Mouse (Mus musculus) heart, postnatal 25 days (tissue): Measurements from ENCODE around the gene Osgin1. TPM values are rescaled to one million over a fixed set of nuclear protein-coding genes. Genes with fewer than 3 reads are reported as not detected.

Experiments
- DNase-seq: peaks from one replicate; pipeline ENCODE4 v3.0.0; 2022; ENCODE audit warnings: low spot score
- intact Hi-C: fragments of 180-260 bp; cut with DNase I; formaldehyde crosslinking; loops from one replicate; pipeline ENCODE4 v1.15.1; 2025
- total RNA-seq, 2 experiments: library from RNA; stranded (reverse); gene quantifications; 2 replicates each; pipeline ENCODE4 v1.2.3; 2021

Osgin1 gene
- total RNA-seq, 2 experiments from 2014 or later: 3.1 to 5.5 TPM

DNA sequence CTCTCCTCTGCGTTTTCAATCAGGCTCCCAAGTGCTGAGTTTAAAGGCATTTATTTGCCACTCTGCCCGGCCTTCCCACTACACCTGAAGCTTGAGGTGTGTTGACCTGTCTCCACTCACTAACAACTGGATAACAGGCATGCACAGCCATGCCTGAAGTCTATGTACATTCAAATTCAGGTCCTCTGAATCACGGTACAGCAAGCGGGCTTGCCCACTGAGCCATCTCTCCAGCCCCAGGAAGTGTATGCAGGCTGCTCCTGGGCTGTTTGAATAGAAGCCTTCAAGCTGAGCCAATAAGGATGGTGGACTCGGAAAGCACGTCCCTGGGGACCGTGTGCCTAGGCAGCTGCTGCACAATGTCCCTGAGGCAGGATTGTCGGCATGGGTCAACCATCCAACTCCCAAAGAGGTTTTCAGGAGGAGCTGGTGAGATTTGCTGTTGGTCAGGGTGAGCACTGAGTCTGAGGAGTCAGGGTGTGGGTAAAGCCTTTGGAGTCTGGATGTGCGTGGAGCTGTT lies 12.3 kb upstream of the Osgin1 start:
- intact Hi-C loops: no loop called here
- no peak for DNase-seq

DNA sequence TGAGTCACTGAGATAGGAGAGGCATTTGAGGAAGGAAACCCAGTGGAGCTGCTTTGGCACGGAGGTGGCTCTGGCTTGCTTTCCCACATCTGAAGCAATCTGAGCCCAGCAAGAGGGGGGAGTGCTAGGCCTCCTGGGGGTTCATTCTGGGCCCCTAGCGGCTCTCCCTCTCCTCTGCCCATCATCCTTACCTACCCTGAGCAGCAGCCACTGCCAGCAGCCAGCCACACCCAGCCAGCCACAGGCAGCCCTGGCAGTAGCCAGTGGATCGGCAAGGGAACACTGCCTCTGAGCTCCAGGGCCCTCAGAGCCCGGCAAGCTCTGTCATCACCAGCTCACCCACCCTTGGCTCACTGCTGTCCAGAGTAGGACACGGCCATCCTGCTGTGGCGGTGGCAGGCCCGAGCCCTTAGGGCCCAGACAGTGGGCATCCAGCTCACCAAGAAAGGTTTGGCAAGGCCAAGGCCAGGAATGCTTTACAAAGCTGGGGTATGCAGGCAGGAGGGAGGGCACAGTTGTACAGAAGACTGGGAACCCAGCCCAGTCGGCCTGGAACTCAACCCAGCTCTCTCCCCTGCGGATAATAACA lies 11.7 kb upstream of the Osgin1 start:
- intact Hi-C loops: no loop called here
- peak; percentile 50 for DNase-seq

DNA sequence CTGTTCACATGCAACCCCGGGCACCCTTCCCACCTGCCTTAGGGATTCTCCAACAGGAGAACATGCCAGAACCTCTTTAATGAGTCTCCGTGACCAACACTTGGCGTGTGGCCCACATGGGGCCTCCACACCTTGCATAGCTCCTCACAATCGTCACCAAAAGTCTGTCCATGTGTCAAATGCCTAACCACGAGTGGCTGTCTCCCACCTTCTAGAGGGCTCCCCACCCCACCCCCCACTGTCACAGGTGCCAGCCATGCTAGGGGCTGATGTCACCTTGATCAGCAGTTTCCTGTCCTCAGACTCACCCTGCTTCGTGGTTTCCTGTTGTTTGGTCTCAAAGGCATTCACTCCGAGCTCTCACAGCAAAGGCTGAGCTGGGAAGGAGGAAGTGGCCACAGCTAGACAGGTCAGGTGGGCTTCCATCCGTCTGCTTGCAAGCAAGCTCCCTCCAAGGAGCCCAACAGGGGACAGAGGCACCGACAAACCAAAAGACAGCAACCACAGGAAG lies 10.2 kb upstream of the Osgin1 start:
- intact Hi-C loops: no loop called here
- peak; percentile 34 for DNase-seq

DNA sequence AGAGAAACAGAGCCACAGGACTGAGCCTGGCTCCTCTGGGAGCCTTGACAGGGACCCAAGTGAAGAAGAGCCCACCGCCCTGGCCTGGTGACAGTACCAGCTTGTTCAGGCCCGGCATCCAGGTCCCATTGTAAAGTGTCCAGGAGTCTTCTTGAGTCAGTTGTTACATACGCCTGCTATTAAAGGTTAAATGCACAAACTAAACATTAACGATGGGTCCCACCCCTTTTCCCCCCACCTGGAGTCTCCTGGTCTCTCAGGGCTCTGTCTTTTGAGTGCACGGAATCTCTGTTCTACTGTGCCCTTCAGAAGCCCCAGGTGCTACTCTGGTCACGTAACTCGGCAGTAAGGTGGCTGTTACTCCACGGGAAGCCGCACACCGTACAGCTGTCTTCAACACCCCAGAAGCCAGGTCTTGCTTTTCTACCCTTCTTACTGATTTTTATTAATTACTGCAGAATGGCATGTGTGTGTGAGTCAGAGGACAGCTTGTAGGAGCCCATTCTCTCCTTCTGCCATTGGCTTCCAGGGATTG lies 9.7 kb upstream of the Osgin1 start:
- no peak for DNase-seq

DNA sequence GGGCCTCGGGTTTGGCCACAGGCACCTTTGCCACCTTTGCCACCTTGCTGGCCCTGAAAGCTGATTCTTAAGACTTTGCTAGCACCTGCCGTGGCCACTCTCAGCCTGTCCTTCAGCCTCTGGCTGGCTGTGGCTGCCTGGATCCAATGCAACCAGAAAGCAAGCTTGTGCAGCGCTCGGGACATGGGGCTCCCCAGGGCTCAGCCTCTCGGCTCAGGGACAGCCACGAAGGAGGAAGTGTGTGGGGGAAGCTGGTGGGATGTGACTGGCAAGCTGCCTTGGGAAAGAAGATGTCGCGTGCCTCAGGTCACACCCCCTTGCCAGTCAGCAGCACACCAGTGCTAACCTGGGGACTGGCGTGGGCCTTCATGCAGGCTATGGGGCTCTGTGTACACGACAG lies 9.2 kb upstream of the Osgin1 start:
- no peak for DNase-seq
- intact Hi-C loops: no loop called here

More for the DNA sequence above, 9.7 kb upstream of the Osgin1 start:
- intact Hi-C loops: no loop called here

DNA sequence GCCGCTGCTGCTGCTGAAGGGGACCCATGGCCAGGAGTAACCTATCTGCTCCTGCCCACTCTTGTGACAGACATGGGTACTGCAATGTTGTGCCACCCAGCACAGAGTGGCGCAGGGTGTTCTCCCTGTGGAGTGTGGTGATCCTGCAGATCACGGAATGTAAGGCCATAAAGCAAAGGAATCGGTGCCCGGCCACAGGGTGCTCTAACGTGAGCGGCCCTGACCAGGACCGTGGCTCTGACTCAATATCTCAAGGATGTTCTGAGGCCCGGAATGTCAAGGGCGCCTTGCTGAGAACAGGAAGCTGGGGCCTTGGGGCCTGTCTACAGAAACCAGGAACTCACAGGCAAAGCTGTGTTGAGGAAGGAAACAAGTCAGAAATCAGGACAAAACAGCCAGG lies 8.4 kb upstream of the Osgin1 start:
- peak; percentile 61 for DNase-seq
- intact Hi-C loops: no loop called here

DNA sequence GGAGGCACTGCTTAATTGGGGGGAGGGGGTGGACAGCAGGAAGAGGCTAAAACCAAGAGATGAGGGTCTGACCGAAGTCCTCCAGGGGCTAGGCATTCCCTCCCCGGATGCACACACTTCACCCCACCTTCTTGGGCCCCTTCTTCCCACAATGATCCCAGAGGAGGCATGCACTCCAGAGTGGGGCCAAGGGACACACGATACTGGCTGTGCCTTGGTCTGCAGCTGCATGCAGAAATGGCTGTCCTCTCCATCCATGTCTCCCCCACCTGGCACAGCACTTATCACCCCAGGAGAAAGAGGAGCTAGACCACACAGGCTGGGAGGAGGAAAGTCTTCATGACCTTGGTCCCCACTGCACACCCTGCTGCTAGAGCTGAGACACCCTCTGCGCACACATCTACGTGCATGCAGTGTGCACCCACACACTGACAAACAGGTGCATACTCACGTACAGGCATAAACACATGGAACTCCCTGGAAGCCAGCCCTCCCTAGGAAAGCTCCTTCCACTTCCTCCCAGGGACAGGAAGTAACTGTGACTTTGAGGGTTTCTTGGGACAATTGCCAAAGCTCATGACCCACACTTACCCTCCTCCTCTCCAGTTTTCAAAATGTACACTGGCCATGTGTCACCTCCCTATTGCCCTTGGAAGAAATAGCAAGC lies 7.7 kb upstream of the Osgin1 start:
- DNase-seq: no peak
- intact Hi-C loops: no loop called here

DNA sequence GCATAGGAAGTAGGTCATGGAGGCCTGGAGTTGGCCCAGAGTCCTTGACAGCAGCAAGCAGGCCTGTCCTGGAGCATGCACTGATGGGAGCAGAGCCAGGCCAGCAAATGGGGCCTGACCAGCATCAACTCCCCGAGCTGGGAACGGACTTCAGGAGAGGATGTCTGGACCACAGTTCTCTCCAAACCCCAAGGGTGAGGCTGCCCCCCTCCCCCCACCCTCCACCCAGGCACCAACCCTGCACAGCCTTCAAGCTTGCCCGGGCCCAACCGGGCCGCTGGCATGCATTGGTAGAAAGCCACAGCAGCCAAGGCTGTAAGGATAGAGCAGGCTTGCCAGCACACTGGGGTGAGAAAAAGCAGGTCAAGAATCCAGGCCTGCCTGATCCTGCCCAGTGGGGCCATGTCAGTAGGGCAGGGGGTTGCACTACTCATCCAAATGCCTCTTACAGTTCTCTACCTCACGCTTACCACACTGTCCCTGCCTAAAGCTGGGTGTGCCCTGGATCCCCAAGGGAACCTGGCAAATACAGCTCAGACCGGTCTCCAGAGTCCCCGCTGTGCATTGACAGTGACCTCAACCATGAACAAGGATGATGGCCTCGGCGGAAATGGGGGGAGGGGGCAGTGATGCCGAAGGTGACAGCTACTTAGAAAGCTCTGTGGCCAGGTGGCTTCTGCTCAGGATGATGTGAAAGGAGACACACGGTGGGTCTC lies 6.1 kb upstream of the Osgin1 start:
- intact Hi-C loops: no loop called here
- DNase-seq: no peak

DNA sequence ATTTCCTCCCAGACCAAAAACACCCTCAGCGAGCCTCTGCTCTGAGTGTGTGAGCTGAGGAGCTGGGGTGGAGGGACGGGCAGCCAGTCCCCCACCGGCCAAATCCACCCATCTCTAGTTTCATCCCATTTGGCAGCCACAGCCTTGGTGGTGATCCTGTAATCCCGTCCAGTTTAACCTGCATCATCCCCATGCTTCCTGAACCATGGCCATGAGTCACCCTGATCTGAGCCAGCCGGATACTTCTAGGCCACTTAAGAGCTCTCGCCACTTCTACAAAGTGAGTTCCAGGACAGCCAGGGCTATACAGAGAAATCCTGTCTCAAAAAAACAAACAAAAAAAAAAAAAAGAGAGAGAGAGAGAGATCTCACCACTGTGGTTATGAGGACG lies 5.6 kb upstream of the Osgin1 start:
- intact Hi-C loops: no loop called here
- no peak for DNase-seq

DNA sequence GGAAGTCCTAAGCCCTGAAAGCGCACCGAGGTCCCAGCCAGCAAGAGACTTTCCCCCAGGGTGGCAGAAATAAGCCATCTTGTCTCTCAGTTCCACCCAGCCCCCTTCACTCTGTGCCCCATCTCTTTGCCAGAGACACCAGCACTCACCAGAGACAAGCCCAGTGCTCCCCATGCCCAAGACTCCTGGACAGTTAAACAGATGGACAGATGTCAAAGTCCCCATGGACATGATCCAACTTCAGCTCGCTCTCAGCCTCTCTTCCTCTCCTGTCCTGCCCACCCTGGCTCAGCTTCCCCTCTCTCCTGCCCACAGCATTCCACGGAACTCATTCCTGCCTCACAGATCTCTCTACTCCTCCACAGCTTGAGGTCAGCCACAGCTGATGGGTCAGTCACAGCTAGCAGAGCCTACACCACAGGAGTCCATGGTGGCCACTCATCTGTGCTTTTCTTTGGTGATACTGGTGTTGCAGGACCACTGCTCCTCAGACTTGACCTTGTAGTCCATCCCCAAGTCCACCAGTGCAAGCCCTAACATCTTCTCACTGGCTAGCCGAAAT lies 5.1 kb upstream of the Osgin1 start:
- intact Hi-C loops: no loop called here
- DNase-seq: no peak

DNA sequence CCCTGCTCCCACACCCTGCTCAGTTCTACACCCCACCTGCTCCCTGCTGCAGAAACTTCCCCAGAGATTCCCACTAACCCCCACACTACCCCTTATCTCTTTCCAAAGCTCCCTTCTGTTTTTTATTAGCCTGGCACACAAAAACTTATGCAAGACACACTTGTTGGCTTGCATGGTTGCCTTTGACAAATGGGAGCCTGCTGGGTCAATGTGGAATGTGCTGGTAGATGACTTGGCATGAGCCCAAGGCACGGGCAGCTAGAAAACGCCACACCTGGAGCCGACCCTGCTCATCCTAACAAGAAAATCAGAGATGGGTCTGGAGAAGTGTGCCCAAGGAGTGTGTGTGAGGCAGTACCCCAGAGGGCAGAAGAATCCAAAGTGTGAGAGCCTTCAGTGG lies 4.4 kb upstream of the Osgin1 start:
- intact Hi-C loops: no loop called here

DNA sequence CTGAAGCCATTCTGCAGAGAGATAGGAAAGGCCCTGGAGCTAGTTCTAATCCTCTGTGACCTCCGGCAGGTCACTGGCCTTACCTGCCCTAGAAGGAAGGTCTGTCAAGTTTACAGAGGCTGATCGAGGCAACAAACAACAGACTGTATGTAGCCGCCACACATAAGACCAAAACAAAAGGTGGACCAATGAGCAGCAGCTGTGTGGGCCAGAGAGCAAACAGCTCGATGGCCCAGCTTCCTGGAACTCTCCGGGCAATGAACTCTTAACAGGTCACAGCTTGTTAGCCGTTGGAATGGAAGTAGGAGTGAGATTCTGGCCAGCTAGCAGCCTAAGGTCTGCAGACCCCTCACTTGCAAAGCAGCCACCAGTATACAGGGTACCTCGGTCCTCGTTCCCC lies 3.7 kb upstream of the Osgin1 start:
- intact Hi-C loops: no loop called here
- DNase-seq: no peak

More for the DNA sequence above, 4.4 kb upstream of the Osgin1 start:
- DNase-seq: no peak

DNA sequence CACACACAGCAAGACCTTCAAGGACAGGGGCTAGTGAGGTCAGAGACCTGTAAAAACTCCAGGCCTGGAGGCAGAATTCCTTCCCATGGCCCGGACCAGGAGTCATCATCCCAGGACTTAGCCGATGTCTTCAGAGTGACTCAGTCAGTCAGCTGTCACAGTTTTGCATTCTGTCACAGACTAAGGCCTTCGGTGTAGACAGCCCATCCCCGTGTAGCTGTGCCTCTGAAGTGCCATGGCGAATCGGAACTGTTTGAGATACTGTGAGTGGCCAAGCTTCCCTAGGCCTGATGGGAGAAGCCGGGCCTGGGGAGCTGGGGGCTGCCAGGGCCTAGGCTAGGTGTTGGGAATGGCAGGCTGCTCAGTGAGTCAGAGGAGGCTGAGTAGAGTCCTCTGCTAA lies 3.2 kb upstream of the Osgin1 start:
- DNase-seq: no peak

DNA sequence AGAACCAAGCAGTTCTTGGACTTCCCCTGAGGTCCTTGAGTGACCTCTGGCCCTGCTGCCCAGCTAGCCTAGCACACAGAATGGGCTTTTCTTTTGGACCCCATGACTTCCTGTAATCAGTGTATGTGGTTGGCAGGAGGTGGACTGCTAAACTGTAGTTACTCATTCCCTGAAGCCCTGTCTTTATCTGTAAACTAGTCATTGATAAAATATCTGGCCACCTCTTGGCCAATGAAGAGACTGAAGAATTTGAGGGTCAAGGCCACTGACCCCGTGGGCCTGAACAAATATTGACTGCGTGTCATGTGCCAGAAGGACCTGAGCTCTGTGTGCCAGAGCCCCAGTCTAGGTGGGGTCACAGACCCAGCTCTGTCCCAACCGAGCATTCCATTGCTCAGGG lies 1.6 kb upstream of the Osgin1 start:
- intact Hi-C loops: no loop called here
- DNase-seq: no peak

More for the DNA sequence above, 3.2 kb upstream of the Osgin1 start:
- intact Hi-C loops: no loop called here

DNA sequence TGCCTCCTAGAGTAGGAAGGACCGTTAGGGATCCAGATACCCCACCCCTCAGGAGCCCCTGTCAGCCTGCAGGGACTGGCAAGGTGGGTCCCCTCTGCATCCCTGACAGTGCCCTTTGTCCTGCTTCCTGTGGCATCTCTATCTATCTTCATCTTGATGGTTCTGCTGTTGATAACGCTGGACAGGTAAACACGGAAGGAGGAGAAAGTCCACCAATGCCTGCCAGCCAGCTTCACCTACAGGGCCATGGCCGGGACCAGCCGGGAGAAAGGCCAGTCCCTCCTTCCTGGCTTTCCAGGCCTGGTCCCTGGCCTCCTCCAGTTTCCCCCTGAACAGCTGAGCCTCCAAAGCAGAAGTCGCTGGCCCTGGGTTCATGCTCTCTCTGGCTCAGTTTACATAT lies 645 bp downstream of the Osgin1 start:
- intact Hi-C loops: no loop called here
- DNase-seq: no peak

DNA sequence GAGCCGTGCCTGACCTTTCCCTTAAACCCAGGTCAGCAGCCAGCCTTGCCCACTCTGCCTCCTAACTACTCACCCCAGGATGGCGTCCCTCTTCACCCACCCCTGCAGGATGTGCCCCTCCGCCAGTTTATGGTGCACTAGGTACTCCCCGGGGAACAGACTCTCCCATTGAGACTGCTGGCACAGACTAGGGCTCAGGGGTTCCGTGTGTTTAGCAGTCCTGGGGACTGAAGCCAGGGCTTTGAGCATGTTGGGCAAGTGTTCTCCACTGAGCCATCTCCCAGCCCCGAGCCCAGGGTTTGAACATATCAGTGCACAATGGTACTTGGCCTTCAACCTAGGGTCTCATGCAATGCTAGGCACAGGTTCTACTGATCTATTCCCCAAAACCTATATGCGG lies 1.6 kb downstream of the Osgin1 start:
- no peak for DNase-seq
- intact Hi-C loops: no loop called here

DNA sequence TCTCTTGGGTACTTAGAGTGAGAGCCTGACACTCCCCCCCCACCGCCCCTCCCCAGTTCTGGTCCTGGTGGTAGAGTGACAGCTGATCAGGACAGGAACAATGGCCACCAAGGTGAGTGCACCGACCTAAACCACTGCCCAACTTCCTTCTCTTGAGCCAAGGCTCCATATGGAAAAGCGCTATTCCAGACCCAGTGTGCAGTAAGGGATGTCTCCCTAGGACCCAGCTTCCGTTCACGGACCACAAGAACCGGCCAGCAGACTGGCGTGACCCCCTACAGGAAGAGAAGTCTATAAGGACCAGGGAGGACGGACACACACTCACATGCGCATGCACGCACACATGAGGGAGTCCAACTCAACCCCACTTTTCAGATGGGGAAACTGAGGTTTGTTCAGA lies 2.4 kb downstream of the Osgin1 start:
- intact Hi-C loops: no loop called here
- DNase-seq: no peak

DNA sequence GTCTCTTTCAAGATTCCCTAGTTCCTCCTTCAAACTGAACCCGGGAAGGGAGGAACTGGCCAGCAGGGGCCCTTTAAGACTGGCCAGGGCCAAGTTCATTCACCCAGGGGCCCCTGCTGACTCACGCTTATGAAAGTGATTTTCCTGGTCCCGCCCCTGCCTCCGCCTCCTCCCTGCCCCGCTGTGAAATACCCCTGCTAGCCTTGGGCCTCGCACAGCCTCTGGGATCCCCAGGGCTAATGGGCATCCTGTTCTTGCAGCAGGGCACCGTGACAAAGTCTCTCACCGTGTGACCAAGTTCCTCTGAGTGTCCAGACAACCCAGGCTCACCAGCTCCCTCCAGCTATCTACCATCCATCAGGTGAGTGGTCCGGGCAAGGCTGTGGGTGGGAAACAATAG lies 3.0 kb downstream of the Osgin1 start:
- intact Hi-C loops: no loop called here

DNA sequence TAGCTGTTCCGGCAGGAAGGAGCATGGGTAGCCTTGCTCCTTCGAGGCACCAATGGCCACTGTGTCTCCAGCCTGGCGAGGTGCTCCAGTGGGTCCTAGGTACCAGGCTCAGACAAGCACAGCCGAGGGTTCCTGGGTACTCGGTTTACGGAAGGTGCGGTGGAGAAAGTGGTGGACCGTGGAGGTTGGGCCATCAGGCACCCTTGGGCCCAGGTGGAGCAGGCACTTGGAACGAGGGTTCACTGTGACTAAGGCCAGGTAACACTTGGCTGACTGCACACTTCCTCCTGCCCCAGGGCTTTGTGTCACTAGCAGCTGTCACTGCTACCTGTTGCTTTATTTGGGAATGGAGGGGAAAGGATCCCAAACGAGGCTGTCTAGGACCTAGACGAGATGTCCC lies 3.6 kb downstream of the Osgin1 start:
- no peak for DNase-seq

More for the DNA sequence above, 3.0 kb downstream of the Osgin1 start:
- peak; percentile 84 for DNase-seq

DNA sequence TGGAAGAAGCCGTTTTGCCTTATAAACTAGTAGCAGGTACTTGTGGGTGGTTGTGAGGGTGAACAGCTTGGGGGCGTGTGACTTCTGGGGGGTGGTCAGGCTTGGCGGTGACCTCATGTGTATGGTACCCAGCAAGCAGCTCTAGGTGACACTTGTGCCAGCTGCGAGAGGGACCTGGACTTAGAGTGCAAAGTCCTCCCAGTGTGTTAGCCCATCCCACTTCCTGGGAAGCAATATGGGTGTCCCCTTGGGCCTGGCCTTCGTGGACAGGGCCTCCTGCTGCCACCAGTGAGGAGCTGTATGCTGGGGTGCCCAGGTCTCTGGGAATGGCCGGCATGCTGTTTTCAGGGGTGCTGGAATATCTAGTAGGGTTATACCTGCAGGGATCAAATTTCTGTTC lies 5.0 kb downstream of the Osgin1 start:
- no peak for DNase-seq
- intact Hi-C loops: loop anchor here (1.0 kb wide), 1 partner anchor 27 kb away; no protein-coding TSS in a partner anchor

More for the DNA sequence above, 3.6 kb downstream of the Osgin1 start:
- intact Hi-C loops: no loop called here
